Mouse (Mus musculus) heart, postnatal 0 days (tissue): ENCODE results near the gene Rhot2. TPM values are rescaled to one million over a fixed set of nuclear protein-coding genes. Genes with fewer than 3 reads are reported as not detected.
A peak's percentile ranks its signal among the peaks of the same experiment; 100 is the strongest.

Experiments
- ATAC-seq: fragments of 200-750 bp; cut with Nextera tagmentation; 2 replicates; pipeline ENCODE4 v1.8.0; 2017; ENCODE audit warnings: low read depth, moderate number of reproducible peaks, moderate library complexity; ENCODE audit not compliant: insufficient read depth
- DNase-seq: peaks from one replicate; pipeline ENCODE4 v3.0.0-alpha.2; 2016; ENCODE audit warnings: low spot score
- H3K27ac ChIP-seq: fragments of 300-500 bp; sonication (generic); 2 replicates; pipeline ENCODE4 v1.5.1; 2014; ENCODE audit warnings: low read depth, mild to moderate bottlenecking
- H3K27me3 ChIP-seq: fragments of 300-500 bp; sonication (generic); 2 replicates; pipeline ENCODE4 v1.6.1; 2014; ENCODE audit warnings: low read length, mixed read lengths; ENCODE audit not compliant: control insufficient read depth, insufficient read depth
- H3K36me3 ChIP-seq: fragments of 300-500 bp; sonication (generic); replicated peaks from 2 replicates; pipeline ENCODE4 v1.6.1; 2014; ENCODE audit warnings: low read length, mixed read lengths; ENCODE audit not compliant: control insufficient read depth, insufficient read depth
- H3K4me1 ChIP-seq: fragments of 300-500 bp; sonication (generic); 2 replicates; pipeline ENCODE4 v1.6.1; 2014; ENCODE audit warnings: antibody characterized with exemption; ENCODE audit not compliant: control insufficient read depth, insufficient read depth
- H3K4me2 ChIP-seq: fragments of 300-500 bp; sonication (generic); 2 replicates; pipeline ENCODE4 v1.6.1; 2014; ENCODE audit warnings: low read depth, mild to moderate bottlenecking, low read length, moderate library complexity
- H3K4me3 ChIP-seq: fragments of 300-500 bp; sonication (generic); 2 replicates; pipeline ENCODE4 v1.5.1; 2014; ENCODE audit warnings: low read depth, low read length
- H3K9ac ChIP-seq: fragments of 300-500 bp; sonication (generic); replicated peaks from 2 replicates; pipeline ENCODE4 v1.6.1; 2014; ENCODE audit warnings: low read depth, low read length, mixed read lengths
- H3K9me3 ChIP-seq: fragments of 300-500 bp; sonication (generic); replicated peaks from 2 replicates; pipeline ENCODE4 v1.6.1; 2016; ENCODE audit warnings: low read length; ENCODE audit not compliant: control insufficient read depth
- CTCF ChIP-seq: IDR thresholded peaks from 2 replicates; pipeline ENCODE4 v1.5.1; 2016; ENCODE audit warnings: antibody characterized with exemption, control low read depth, low read depth
- EP300 ChIP-seq: IDR thresholded peaks from 2 replicates; pipeline ENCODE4 v1.6.1; 2016; ENCODE audit warnings: antibody characterized with exemption, low read depth
- WGBS: fragments of 180-500 bp; shearing (Covaris S2); extraction: QIAGEN DNeasy Blood & Tissue Kit; methylation state at CpG from one replicate; pipeline ENCODE4 v1.1.7; 2014; 5-methylcytosine and 5-hydroxymethylcytosine counted together
- polyA plus RNA-seq: library from polyadenylated mRNA; unstranded; fragments of >200 nt; fragmentation: Nextera tagmentation; extraction: Ambion mirVana; gene quantifications from 2 replicates; pipeline ENCODE4 v1.2.1, GENCODE M21; 2015
- total RNA-seq: library from RNA; depleted of rRNA; stranded (reverse); fragments of >200 nt; gene quantifications from 2 replicates; pipeline ENCODE4 v1.2.3, GENCODE M21; 2014; ENCODE audit warnings: low replicate concordance; rRNA removed

Rhot2 gene
- total RNA-seq (88.2 and 116 TPM in 2 replicates), polyA plus RNA-seq (27.1 and 27.5 TPM in 2 replicates)

GRCm38 (mm10) chr17:25844396-25844901 is at the start of gene Rhot2:
TSS of gene Rhot2 (minus strand) at chr17:25844851.
- DNase-seq (peak; percentile 92), ATAC-seq (peak; percentile 95)
- WGBS = 1% methylated on average over 21 of the region's 21 CpGs
- TF ChIP-seq EP300 = peak; percentile 71
- peak; percentile 74 for TF ChIP-seq CTCF
- Histone ChIP-seq H3K36me3 (peaks cover 38% of the 10 kb centered on the region), H3K9me3 (no peaks in the 10 kb centered on the region), H3K27ac (peak within 1 kb of the TSS; percentile 93), H3K27me3 (no peaks in the 10 kb centered on the region), H3K9ac (peak within 1 kb of the TSS; percentile 84), H3K4me1 (peaks cover 12% of the 10 kb centered on the region; the same call in 1 of the 2 replicates), H3K4me2 (peak within 1 kb of the TSS; percentile 93), H3K4me3 (peak within 1 kb of the TSS; percentile 80)

GRCm38 (mm10) chr17:25893975-25894617 is 49.4 kb upstream of the Rhot2 start:
- peak; percentile 82 for ATAC-seq
- Histone ChIP-seq H3K27ac (no peak overlapping the region), H3K9ac (no peak overlapping the region), H3K27me3 (no peaks in the 10 kb centered on the region), H3K4me2 (no peak overlapping the region), H3K9me3 (no peaks in the 10 kb centered on the region), H3K36me3 (peaks cover 9% of the 10 kb centered on the region), H3K4me1 (no peaks in the 10 kb centered on the region), H3K4me3 (no peak overlapping the region)
- peak; percentile 78 for DNase-seq
- 24% methylated on average over 2 of the region's 2 CpGs for WGBS
- peak; percentile 99 for TF ChIP-seq CTCF
- no peak for TF ChIP-seq EP300

- Histone ChIP-seq H3K9me3 (no peaks in the 10 kb centered on the region), H3K27me3 (no peaks in the 10 kb centered on the region), H3K9ac (no peak overlapping the region), H3K36me3 (peaks cover 22% of the 10 kb centered on the region), H3K27ac (no peak overlapping the region), H3K4me2 (no peak overlapping the region), H3K4me1 (no peaks in the 10 kb centered on the region), H3K4me3 (no peak overlapping the region)
- DNase-seq = no peak
- ATAC-seq = no peak
- no peak for TF ChIP-seq EP300
- no peak for TF ChIP-seq CTCF
- 81% methylated on average over 3 of the region's 3 CpGs for WGBS
These were observed 44.2 kb upstream of the Rhot2 start for GRCm38 (mm10) chr17:25888837-25889236.

- Histone ChIP-seq H3K36me3 (peaks cover 34% of the 10 kb centered on the region), H3K9ac (no peak overlapping the region), H3K27me3 (no peaks in the 10 kb centered on the region), H3K4me1 (no peaks in the 10 kb centered on the region), H3K9me3 (no peaks in the 10 kb centered on the region), H3K27ac (no peak overlapping the region), H3K4me3 (no peak overlapping the region), H3K4me2 (no peak overlapping the region)
- ATAC-seq = no peak
- no peak for DNase-seq
- WGBS = 80% methylated on average over 10 of the region's 10 CpGs
- TF ChIP-seq CTCF (no peak), EP300 (no peak)
These were observed 42.8 kb upstream of the Rhot2 start for GRCm38 (mm10) chr17:25887467-25887866.

- Histone ChIP-seq H3K4me2 (no peak overlapping the region), H3K27ac (no peak overlapping the region), H3K9me3 (no peaks in the 10 kb centered on the region), H3K4me3 (no peak overlapping the region), H3K4me1 (no peaks in the 10 kb centered on the region), H3K27me3 (no peaks in the 10 kb centered on the region), H3K9ac (no peak overlapping the region), H3K36me3 (peaks cover 34% of the 10 kb centered on the region)
- ATAC-seq = no peak
- TF ChIP-seq CTCF (no peak), EP300 (no peak)
- no peak for DNase-seq
These were observed 42.2 kb upstream of the Rhot2 start for GRCm38 (mm10) chr17:25886806-25887205.
